Mouse (Mus musculus): ENCODE results near the gene Slc35c2.

The Slc35c2 gene

DNA sequence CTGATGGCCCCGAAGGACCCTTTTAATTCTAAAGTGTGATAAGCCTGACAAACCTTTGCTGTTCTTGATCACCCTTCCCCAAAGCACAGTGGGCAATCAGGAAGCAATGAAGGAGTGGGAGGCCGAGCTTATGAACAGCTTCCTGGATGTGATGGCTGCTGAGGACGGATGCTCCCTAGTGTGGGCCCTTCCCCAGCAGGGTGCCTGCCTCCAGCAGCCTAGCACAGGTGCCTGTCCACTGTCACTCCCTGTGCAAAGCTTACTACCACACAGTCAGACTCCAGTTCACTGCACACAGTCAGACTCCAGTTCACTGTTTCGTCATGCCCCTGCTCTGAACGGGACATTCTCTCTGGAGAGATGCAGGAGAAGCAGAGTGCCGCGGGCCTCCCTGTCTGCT lies 24.7 kb upstream of the Slc35c2 start:
- DNase-seq (ENCODE audit: low read depth, low spot score) = no peak

DNA sequence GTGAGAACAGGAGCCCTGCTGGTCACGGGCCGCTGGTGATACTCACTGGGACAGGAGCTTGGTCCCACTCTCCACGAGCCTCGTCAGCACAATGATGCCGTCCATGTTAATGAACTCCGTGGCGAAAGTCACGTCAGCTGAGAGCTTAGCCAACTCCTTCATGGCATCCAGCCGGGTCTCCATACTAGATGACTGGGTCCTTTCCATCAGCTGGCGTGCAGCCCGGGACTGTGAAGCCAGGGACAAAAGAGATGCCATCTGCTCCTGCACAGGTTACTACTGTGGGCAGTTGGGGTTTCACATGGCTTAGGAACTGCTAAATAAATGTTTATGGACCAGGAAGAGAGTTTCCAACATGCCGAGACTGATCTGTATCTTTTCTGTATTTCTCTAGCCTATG lies 23.9 kb upstream of the Slc35c2 start:
- DNase-seq (ENCODE audit: low read depth, low spot score) = no peak

DNA sequence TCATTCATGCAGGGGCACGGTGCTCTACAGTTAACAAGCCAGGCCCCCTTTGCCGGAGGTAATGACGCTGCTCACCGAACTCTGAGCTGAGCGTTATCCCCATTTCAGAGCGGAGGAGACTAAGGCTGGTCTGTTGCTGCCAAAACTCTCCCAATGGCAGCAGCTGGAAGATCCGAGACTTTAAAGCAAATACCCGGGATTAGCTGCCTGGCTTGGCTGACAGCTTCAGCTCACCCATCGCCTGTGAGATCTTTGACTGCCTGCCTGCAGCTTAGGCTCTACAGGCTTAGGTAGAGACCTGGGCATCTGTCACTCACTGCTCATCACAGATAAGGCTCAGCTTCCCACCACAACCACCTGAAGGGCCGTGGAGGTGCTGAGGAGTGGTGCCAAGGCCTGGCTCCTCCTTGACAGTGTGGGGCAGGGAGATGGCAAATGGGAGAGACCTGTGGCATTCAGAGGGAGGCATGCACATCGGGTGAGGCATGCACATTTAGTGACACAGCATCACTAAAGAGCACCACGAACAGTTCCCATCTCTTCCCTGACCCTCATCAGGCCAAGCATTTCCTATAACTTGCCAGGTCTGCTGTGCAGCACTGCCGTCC lies 23.3 kb upstream of the Slc35c2 start:
- DNase-seq (ENCODE audit: low read depth, low spot score) = no peak

DNA sequence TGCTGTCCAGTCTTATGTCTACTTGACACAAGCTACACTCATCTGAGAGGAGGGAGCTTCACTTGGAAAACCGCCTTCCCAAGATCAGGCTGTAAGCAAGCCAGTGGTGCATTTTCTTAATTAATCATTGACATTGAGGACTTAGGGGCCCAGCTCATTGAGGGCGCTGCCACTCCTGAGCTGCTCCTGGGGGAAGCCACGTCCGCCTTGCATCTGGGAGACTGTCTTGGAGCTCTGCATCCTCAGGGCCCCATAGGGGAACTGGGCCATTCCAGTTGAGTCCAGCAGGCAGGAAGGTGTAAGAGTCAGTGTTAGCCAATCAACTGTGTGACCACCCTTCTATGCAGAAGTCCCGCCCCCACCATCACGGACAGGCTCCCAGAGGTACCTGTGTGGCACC lies 20.1 kb upstream of the Slc35c2 start:
- DNase-seq (ENCODE audit: low read depth, low spot score) = no peak

DNA sequence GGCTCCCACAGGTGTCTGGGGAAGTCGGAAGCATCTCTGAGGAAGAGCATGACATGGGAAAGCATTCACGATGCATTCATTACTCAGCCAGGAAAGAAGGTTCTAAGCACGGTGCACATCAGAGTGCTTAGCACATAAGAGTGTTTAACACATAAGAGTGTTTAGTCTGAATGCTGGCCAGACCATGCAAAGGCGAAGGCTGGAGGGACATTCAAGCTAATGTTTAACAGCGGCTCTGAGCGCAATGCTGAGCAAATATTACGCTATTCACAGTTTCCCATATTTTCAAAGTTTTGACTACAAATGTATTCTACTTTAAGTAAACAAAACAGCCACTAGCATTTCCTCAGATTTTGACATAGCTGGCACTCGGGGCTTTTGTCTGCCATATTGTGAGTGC lies 17.8 kb upstream of the Slc35c2 start:
- DNase-seq (ENCODE audit: low read depth, low spot score) = no peak

DNA sequence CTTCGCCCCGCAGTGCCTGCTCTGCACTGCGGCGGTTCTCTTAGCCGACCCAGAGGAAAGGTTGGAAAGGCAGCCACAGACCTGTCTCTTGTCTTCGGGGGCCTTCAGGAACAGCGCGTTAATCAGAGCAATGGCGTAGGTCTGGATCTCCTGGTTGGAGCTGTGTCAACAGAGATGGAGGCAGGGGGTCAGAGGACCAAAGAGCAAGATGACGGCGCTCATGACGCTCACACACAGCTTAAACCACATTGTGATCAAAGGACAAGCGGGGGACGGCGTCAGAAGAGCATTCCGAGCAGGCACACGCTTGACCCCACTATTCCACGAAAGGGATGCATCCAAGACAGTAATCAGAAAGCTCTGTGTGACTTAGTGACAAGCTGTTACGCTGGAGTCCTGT lies 17.1 kb upstream of the Slc35c2 start:
- no peak for DNase-seq (ENCODE audit: low read depth, low spot score)

DNA sequence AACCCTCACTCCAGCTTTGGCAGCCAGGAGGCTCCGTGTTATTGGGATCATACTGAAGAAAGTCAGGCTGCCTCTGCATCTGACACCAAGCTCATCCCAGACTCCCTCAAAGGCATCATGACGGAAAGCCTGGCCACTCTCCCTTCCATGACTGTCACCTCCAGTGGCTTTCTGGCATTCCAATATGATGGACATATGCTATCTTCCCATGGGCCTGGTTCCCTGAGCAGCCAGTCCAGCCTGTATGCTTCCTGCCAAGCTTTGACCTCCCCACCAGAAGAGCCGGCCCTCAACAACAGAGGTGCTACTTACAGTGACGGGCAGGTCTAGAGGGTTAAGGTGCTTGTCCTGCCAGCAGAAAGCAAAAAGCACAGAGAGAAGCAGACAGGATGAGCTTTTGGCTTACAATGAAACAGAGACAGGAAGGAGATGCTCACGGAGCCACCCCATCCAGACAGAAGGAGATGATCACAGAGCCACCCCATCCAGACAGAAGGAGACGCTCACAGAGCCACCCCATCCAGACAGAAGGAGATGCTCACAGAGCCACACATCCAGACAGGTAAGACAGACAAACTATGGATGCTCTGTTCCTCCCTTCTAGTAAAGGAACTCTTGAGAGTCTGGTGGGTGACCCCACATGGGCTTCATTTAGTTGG lies 15.8 kb upstream of the Slc35c2 start:
- no peak for DNase-seq (ENCODE audit: low read depth, low spot score)

DNA sequence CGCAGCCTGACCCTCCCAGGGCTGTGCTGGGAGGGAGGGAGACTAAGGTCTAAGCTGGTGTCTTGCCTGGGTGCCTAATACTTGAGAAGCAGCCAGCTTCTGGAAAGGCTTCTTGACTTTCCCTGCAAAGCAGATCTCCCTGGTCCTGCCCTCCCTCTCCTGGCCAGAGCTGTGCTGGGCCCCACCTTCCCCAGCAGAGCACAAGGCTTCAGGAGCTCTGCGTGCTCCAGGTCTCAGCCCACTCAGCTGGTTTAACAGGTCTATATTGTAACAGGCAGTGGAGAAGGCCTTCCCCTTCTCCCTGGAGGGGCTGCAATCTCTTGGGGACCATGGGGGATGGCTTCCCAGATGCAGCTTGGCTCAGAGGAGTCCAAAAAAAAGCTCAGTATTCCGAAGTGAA lies 13.7 kb upstream of the Slc35c2 start:
- DNase-seq (ENCODE audit: low read depth, low spot score) = no peak

DNA sequence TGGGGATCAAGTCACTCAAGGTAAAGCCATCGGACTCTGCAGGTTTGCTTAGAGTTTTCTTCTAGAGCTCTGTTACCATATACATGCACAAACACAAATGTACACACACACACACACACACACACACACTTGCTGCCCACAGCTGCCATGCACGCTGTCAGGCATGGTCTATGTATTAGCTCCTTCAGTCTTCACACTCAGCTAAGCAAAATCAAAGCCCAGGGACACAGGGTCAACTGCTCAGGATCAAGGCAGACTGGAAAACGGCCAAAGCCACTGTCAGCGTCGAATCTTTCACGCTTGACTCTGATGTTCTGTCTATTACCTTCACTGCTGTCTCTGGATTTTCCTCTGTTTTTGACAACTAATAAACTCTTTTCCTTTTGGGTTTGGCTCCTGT lies 13.2 kb upstream of the Slc35c2 start:
- no peak for DNase-seq (ENCODE audit: low read depth, low spot score)

DNA sequence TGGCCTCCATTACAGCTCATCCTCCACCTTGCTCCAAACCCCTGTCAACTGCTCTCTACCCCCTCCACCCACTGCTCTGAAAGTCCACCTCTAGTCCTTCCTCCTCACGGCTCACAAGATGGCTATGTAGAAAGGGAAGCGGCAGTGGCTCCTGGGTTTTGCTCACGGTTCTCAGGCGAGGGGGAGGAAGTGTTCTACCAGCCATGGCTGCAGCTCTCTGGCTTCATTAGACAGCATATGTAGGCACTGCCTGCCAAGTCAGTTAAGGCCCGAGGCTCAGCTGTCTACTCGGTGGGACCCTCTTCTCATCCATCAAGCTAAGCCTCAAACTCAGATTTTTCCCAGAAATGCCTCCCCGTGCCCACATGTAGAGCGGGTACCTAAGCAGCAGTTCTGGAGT lies 12.8 kb upstream of the Slc35c2 start:
- DNase-seq (ENCODE audit: low read depth, low spot score) = no peak

DNA sequence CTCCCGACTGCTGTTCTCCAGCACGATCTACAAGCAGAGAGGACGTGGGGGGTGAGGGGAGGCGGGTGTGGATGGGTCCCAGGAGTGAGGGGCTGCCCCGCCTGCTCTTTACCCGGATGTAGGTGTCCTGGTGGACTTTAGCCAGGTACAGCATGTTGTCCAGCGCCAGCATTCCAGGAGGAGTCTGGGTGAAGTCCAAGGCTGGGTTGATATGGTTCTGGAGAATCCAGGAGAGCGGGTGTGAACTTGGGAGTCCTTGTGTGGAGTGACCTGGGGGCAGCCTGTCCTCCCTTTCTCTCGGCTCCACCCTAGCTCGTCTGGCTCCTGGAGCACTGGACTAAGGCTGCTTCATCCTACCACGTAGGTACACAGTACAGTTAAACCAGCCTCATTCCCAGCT lies 9.8 kb upstream of the Slc35c2 start:
- no peak for DNase-seq (ENCODE audit: low read depth, low spot score)

DNA sequence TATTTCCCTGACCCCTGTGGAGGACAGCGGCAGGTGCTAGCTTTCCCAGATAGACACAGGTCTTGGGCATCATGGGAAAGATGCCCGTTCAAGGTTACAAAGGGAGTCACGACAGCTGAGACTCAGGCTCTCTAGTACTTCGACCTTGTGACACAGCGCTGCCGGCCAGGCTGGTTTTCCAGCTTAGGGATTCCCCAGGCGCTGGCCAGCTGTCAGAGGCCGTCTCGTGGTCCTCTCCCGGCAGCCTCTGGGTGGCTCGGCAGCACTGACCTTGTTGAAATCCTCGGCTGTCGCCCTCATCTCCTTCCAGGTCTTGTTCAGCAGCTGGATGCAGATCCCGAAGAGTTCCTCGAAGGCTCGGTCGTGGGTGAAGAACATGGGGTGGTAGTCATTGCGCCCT lies 8.9 kb upstream of the Slc35c2 start:
- DNase-seq (ENCODE audit: low read depth, low spot score) = no peak

DNA sequence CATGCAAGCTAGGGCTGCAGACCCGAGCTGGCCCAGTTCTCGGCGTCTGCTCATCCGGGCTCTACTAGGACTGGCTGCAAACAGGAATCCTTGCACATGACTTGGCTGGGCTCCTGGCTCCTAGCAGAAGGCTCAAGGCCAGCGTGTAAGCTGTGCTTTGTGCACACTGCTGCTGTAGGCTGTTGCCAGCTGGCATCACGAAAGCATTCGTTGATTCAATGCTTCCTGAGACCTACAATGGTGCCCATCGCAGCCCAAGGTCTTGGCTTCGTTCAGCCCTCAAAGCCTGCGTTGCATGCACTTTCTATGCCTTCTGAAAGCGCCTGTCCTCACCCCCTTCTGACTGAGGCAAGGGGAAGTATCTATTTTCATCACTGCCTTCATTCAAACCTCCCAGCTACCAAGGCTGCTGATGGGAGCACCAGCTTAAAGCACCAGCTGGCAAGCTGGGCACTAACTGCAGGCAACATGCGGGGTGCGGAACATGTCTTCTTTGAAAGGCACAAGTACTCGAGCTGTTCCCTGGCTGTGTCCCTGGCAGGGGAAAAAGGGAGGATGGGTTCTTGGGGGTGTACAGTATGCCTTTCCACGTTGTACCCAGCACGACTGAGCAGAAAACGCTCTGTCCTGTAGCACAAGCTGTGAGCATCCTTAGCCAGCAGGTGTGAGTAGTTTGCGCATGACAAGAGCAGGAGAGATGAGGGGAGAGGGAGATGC lies 804 bp upstream of the Slc35c2 start:
- DNase-seq (ENCODE audit: low read depth, low spot score) = no peak

DNA sequence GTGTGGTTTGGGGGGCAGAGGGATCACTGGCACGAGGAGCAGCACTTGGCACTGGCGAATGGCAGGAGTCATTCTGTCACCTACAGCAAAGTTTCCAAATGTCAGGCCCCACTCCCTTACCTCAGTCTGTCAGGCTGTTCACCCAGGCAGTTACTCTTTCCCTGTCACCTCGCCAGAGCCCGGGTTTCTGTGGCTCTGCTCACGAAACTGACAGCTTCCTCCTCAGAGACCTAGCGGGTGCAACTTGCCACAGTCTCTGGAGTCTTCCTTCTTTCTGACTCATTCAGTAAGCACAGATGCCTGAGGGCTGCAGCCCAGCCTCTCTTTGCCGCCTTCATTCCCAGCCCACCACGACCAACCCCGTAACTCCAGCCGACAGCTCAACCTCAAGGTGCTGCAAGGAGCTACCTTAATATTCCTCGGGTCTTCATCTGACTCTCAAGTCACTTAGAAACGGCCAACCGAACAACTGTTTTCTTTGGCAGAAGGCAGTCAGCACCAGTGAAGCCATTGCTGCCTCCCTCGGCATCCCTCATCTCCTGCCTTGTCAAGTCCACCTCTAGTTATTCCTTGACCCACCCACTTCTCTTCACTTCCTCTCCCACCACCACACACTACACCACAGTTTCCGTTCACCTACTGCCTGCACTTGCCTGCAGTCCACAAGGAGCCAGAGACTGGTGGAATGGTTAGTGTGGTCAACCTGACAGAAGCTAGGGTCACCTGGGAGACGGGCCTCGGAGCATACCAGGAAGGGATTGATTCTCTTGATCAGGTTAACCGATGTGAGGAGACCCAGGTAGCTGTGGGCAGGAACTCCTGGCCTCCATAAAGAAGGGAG lies 1.1 kb downstream of the Slc35c2 start:
- no peak for DNase-seq (ENCODE audit: low read depth, low spot score)

DNA sequence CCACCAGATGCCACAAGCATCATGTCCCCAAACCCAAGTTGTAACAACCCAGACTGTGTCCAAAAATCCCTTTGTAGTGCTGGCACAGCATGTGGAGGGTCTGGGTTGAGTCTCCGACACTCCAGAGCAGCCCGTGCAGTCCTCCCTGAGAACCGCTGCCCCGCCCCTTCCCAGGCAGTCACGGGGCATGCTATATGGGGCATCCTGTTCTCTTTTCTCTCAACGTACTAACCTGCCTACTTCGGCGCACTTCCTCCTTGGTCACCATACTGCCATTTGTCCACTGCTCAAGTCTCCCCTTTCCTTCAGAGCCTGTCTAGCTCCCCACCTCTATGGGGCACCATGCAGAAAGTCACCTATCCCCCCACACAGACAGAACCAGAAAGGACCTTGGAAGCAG lies 2.0 kb downstream of the Slc35c2 start:
- no peak for DNase-seq (ENCODE audit: low read depth, low spot score)

DNA sequence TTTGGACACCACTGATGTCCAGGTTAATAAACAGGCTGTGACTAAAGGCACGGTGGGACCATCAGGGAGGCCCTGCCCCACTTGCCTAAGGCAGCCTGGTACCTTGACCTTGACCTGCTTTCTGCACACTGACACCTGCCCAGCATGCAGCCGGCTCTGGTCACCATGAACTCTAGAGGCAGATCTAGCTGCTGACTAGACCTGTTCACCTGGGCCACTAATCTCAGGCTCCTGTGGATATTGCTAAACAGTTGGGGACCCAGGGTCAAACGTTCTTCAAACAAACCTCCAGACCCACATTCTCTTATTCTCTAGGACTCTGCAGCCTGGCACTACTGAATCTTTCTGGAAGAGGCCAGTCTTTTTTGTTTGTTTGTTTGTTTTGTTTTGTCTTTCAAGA lies 2.6 kb downstream of the Slc35c2 start:
- DNase-seq (ENCODE audit: low read depth, low spot score) = no peak

DNA sequence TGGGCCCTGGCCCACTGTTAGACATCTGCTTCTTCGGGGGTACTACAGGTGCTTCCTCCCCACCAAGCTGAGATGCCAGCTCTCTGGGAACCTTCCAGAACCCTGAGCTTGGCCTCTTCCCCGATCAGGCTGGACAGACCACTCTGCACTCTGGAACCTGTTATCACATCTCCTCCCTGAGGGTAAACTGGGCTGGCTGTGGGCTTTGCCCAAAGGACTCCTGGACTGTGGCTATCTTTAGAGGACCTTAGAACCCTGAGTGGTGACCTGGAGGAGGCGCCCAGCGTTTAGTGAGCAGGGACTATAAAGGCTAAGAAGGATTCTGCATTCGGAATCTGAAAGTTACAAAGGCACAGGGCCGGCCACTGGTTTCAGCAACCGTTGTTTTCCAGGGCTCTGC lies 3.3 kb downstream of the Slc35c2 start:
- DNase-seq (ENCODE audit: low read depth, low spot score) = no peak

DNA sequence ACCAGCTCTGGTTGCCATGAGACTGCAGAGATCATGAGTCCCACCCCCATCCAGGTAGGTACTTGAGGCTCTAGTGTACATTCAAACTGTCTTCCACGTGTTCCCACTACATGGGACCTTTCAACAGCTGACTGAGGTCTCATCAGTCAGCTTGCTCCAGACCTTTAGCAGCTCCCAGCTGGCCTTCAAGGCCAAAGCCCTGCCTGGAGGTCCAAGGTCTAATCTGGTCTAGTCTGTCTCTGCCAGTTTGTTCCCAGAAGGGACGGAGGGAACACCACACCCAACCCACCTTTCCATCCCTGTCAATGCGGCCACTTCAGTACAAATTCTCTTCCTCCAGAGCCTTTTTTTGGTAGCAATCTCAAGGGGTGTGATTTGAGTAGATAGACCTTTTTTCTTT lies 4.0 kb downstream of the Slc35c2 start:
- DNase-seq (ENCODE audit: low read depth, low spot score) = no peak

DNA sequence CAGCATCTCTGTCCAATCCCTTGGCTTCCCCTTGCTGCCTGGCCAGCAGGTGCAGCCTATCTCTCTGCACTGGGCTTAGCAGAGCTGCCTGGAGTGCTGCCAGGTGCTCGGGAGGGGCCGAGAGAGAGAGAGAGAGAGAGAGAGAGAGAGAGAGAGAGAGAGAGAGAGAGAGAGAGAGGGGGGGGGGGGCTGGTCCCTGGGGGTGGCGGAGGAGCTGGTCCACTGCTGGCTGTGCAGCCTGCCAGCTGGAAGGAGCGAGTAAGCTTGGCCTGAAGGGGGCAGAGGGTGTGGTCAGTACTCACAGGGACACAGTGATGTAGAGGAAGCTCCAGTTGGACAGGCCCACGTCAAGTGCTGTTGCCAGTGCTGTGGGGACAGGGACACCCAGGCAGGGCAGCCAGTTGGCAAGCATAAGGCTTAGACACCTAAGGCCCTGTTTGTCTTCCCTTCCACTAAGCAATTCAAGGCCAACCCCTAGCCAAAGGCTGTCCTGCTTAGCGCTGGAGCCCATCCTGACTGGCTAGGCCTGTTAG lies 5.8 kb downstream of the Slc35c2 start:
- no peak for DNase-seq (ENCODE audit: low read depth, low spot score)

DNA sequence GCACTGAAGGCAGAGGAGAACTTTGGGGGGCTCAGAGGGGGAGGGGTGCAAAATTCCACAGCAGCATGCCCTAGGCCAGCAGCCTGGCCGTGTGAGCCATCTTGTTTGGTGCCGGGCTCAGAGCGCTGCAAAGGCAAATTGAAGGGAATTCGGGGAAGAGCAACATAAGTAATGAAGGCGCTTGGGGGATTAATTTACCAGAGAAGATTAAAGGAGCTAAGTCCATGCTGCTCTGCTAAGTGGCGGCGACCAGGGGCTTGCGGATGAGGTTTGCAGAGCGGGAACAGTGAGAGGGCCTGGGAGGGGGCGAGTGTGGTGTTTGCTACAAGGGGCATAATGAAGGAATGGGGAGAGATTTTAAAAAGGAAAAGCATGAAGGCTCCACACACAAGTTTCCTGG lies 8.3 kb downstream of the Slc35c2 start:
- no peak for DNase-seq (ENCODE audit: low read depth, low spot score)

DNA sequence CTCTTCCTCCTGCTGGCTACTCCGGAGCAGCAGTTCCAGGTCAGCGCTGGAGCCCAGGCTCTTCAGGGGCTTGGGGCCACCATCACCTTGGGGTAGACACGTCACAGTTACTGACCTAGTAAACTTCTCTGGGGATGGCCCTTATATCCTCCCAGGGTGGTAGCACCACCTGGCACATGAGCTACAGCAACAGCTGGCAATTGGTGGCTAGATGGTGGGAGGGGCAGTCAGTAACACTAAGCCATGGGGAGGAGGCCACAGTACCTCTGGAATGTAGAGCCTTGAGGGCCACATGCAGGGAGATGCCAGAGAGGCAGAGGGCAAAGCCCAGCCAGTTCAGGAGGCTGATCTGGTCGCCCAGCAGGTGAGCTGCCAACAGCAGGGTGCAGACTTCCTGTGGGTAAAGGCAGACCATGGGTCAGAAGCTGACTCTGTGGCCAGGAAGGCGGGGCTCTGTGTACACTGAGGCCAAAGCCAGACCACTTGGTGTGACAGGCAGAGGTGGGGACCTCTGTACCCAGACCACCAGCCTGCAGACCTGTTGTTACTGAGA lies 10.4 kb downstream of the Slc35c2 start:
- DNase-seq (ENCODE audit: low read depth, low spot score) = no peak

DNA sequence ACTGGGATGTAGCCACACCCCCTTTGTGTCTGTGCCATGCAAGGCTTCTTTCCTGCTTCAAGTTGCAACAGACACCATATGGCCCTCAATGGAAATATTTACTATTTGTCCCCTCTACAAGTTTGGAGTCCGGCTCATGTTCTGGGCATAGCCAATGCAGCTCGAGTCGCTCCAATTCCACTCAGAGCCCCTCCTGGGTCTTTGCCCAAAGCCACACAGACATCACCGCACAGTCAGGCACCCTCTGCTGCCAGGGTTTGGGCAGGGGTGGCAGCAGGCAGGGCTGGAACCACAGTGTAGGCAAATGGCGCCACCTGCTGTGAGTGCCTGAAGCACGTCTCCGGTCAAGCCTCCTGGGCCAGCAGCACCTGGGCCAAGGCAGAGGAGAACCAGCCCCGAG lies 11.8 kb downstream of the Slc35c2 start:
- no peak for DNase-seq (ENCODE audit: low read depth, low spot score)
